Mouse (Mus musculus) intestine, postnatal 0 days (tissue): ENCODE results near the gene Rad51d. TPM values are rescaled to one million over a fixed set of nuclear protein-coding genes. Genes with fewer than 3 reads are reported as not detected.
A peak's percentile ranks its signal among the peaks of the same experiment; 100 is the strongest.
"Not testable (repeated sequence)": the region's sequence is repeated elsewhere in the genome, so short reads cannot be mapped to it uniquely, and the experiment has no call there.

Source experiments
- ATAC-seq: fragments of 200-750 bp; cut with Nextera tagmentation; 2 replicates; pipeline ENCODE4 v1.8.0; 2017; ENCODE audit warnings: mild to moderate bottlenecking, moderate TSS enrichment, moderate library complexity
- H3K27ac ChIP-seq: fragments of 300-500 bp; sonication (generic); 2 replicates; pipeline ENCODE4 v1.5.1; 2014; ENCODE audit warnings: mild to moderate bottlenecking, low read depth, low read length, moderate library complexity
- H3K27me3 ChIP-seq: fragments of 300-500 bp; sonication (generic); replicated peaks from 2 replicates; pipeline ENCODE4 v1.6.1; 2014; ENCODE audit warnings: low read length, mixed read lengths; ENCODE audit not compliant: control insufficient read depth, insufficient read depth
- H3K36me3 ChIP-seq: fragments of 300-500 bp; sonication (generic); 2 replicates; pipeline ENCODE4 v1.6.1; 2014; ENCODE audit warnings: mild to moderate bottlenecking, moderate library complexity; ENCODE audit not compliant: control insufficient read depth, insufficient read depth
- H3K4me1 ChIP-seq: fragments of 300-500 bp; sonication (generic); replicated peaks from 2 replicates; pipeline ENCODE4 v1.6.1; 2014; ENCODE audit warnings: antibody characterized with exemption, low read length, mixed read lengths; ENCODE audit not compliant: control insufficient read depth, insufficient read depth
- H3K4me2 ChIP-seq: fragments of 300-500 bp; sonication (generic); replicated peaks from 2 replicates; pipeline ENCODE4 v1.6.1; 2014; ENCODE audit warnings: low read depth, mild to moderate bottlenecking, moderate library complexity
- H3K4me3 ChIP-seq: fragments of 300-500 bp; sonication (generic); 2 replicates; pipeline ENCODE4 v1.5.1; 2014; ENCODE audit warnings: low read depth, low read length
- H3K9ac ChIP-seq: fragments of 300-500 bp; sonication (generic); 2 replicates; pipeline ENCODE4 v1.6.1; 2014; ENCODE audit warnings: mild to moderate bottlenecking, low read depth, low read length
- H3K9me3 ChIP-seq: fragments of 300-500 bp; sonication (generic); 2 replicates; pipeline ENCODE4 v1.6.1; 2016; ENCODE audit warnings: mixed run types; ENCODE audit not compliant: control insufficient read depth
- CTCF ChIP-seq: sonication (generic); IDR thresholded peaks from 2 replicates; pipeline ENCODE4 v1.5.1; 2016; ENCODE audit warnings: low read depth, mild to moderate bottlenecking, control low read depth, antibody characterized with exemption, moderate library complexity
- WGBS: fragments of 180-500 bp; shearing (Covaris S2); extraction: QIAGEN DNeasy Blood & Tissue Kit; methylation state at CpG from one replicate; pipeline ENCODE4 v1.1.7; 2014; 5-methylcytosine and 5-hydroxymethylcytosine counted together
- polyA plus RNA-seq: library from polyadenylated mRNA; unstranded; fragments of >200 nt; fragmentation: Nextera tagmentation; extraction: Ambion mirVana; gene quantifications from 2 replicates; pipeline ENCODE4 v1.2.1, GENCODE M21; 2015

Rad51d gene
- 9.1 and 9.7 TPM in 2 replicates for polyA plus RNA-seq

DNA sequence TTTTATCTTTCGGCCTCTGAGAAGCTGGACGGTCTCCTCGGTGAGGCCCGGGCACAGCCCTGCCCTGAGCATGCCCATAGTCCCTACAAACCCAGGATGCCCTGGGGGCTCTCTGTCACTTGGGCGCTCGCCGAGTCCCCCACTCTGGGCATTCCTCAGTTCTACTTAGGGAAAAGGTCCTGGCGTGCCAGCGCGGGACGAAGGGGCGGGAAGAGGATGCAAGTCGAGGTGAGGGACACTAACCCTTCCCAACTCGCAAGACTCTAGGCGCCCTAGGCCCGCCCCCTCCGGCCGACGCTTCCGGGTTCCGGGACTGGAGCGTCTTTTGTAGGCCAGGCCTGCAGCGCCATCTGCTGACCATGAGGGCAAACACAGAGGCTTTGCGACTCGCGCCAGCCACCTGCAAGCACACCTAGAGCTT, at the start of gene Rad51d:
Gene Rad51d (minus strand): TSS at position 273 of the 421 bp plus-strand sequence.
- no peaks in the 10 kb centered on the region; the same call in 1 of the 2 replicates for H3K4me1 ChIP-seq
- peak within 1 kb of the TSS; percentile 73 for H3K9ac ChIP-seq
- peak within 1 kb of the TSS; percentile 81 for H3K4me2 ChIP-seq
- H3K36me3 ChIP-seq: no peaks in the 10 kb centered on the region
- H3K27me3 ChIP-seq: no peaks in the 10 kb centered on the region; the same call in 1 of the 2 replicates
- TF ChIP-seq CTCF: peak; percentile 96
- WGBS: 0% methylated on average over 26 of the region's 26 CpGs
- H3K9me3 ChIP-seq: no peaks in the 10 kb centered on the region
- H3K27ac ChIP-seq: peak within 1 kb of the TSS; percentile 57
- ATAC-seq: peak; percentile 92
- H3K4me3 ChIP-seq: peak within 1 kb of the TSS; percentile 61

GRCm38 (mm10) chr11:82933186-82933585, 42.8 kb upstream of the Rad51d start:
- H3K36me3 ChIP-seq: no peaks in the 10 kb centered on the region

DNA sequence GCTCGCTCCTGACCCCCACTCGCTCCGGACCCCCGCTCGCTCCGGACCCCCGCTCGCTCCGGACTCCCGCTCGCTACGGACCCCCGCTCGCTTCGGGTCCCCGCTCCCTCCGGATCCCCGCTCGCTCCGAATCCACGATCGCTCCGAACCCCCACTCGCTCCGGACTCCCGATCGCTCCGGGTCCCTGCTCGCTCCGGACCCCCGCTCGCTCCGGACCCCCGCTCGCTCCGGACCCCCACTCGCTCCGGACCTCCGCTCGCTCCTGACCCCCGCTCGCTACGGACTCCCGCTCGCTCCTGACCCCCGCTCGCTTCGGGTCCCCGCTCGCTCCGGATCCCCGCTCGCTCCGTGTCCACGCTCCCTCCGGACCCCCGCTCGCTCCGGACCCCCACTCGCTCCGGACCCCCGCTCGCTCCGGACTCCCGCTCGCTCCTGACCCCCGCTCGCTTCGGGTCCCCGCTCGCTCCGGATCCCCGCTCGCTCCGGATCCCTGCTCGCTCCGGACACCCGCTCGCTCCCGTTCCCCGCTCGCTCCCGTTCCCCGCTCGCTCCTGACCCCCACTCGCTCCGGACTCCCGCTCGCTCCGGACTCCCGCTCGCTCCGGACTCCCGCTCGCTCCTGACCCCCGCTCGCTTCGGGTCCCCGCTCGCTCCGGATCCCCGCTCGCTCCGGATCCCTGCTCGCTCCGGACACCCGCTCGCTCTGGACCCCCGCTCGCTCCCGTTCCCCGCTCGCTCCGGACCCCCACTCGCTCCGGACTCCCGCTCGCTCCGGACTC, 41.4 kb upstream of the Rad51d start:
- WGBS: 1% methylated on average over 114 of the region's 119 CpGs
- not testable (repeated sequence) for H3K27ac ChIP-seq, ATAC-seq, H3K9me3 ChIP-seq, H3K36me3 ChIP-seq, H3K4me1 ChIP-seq
- Histone ChIP-seq H3K4me3 (peak overlapping the region; percentile 47), H3K4me2 (peak overlapping the region; percentile 91), H3K27me3 (peaks cover 44% of the 10 kb centered on the region), H3K9ac (peak overlapping the region; percentile 45; the same call in 1 of the 2 replicates)

More at GRCm38 (mm10) chr11:82933186-82933585, 42.8 kb upstream of the Rad51d start:
- no peak for TF ChIP-seq CTCF
- Histone ChIP-seq H3K9me3 (no peaks in the 10 kb centered on the region), H3K27me3 (peaks cover 46% of the 10 kb centered on the region), H3K4me2 (peak overlapping the region; percentile 91), H3K4me1 (no peaks in the 10 kb centered on the region), H3K4me3 (peak overlapping the region; percentile 47), H3K27ac (no peak overlapping the region), H3K9ac (no peak overlapping the region)
- WGBS: 2% methylated on average over 29 of the region's 29 CpGs
- ATAC-seq: no peak

DNA sequence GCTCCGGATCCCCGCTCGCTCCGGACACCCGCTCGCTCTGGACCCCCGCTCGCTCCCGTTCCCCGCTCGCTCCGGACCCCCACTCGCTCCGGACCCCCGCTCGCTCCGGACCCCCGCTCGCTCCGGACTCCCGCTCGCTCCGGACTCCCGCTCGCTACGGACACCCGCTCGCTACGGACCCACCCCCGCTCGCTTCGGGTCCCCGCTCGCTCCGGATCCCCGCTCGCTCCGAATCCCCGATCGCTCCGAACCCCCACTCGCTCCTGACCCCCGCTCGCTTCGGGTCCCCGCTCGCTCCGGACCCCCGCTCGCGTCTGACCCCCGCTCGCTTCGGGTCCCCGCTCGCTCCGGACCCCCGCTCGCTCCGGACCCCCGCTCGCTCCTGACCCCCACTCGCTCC, 40.7 kb upstream of the Rad51d start:
- not testable (repeated sequence) for H3K36me3 ChIP-seq, H3K27ac ChIP-seq, H3K4me1 ChIP-seq, ATAC-seq, H3K9me3 ChIP-seq
- Histone ChIP-seq H3K4me2 (peak overlapping the region; percentile 91), H3K9ac (peak overlapping the region; percentile 45; the same call in 1 of the 2 replicates), H3K4me3 (peak overlapping the region; percentile 47), H3K27me3 (peaks cover 44% of the 10 kb centered on the region)
- 1% methylated on average over 58 of the region's 63 CpGs for WGBS

DNA sequence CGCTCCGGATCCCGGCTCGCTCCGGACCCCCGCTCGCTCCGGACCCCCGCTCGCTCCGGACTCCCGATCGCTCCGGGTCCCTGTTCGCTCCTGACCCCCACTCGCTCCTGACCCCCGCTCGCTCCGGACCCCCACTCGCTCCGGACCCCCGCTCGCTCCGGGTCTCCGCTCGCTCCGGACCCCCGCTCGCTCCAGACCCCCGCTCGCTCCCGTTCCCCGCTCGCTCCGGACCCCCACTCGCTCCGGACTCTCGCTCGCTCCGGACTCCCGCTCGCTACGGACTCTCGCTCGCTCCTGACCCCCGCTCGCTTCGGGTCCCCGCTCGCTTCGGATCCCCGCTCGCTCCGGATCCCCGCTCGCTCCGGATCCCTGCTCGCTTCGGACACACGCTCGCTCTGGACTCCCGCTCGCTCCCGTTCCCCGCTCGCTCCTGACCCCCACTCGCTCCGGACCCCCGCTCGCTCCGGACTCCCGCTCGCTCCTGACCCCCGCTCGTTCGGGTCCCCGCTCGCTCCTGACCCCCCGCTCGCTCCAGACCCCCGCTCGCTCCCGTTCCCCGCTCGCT, 40.1 kb upstream of the Rad51d start:
- H3K27ac ChIP-seq, H3K9me3 ChIP-seq, H3K4me1 ChIP-seq, H3K36me3 ChIP-seq, ATAC-seq: not testable (repeated sequence)
- peak overlapping the region; percentile 91 for H3K4me2 ChIP-seq
- peak overlapping the region; percentile 47 for H3K4me3 ChIP-seq
- H3K9ac ChIP-seq: 0 out of 2 replicates have a peak overlapping the region, but pooled peaks have one; percentile 3
- peaks cover 41% of the 10 kb centered on the region for H3K27me3 ChIP-seq
- WGBS: 2% methylated on average over 77 of the region's 85 CpGs

DNA sequence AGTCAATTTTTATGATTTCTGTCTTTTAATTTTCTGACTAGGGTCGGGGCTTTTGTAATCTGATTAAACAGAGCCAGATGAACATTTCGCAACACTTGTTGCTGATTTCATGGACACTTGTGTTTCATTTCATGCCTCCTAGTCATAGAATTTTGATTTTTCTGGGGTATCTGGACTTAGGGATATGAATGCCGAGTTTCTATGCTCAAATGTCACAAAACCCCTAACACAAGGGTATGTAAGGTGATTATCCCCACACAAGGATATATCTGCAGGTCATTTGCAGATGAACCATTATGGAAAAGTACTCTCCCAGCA, 39.2 kb upstream of the Rad51d start:
- Histone ChIP-seq H3K36me3 (no peaks in the 10 kb centered on the region), H3K27me3 (peaks cover 42% of the 10 kb centered on the region), H3K9ac (no peak overlapping the region), H3K4me3 (no peak overlapping the region), H3K9me3 (no peaks in the 10 kb centered on the region), H3K4me1 (no peaks in the 10 kb centered on the region), H3K4me2 (no peak overlapping the region; the same call in 1 of the 2 replicates), H3K27ac (no peak overlapping the region)
- no peak for TF ChIP-seq CTCF
- 35% methylated on average over 3 of the region's 3 CpGs for WGBS
- no peak for ATAC-seq
